Mouse (Mus musculus): Measurements from ENCODE around the gene Mdh1. TPM values are rescaled to one million over a fixed set of nuclear protein-coding genes. Genes with fewer than 3 reads are reported as not detected.
"Not testable (repeated sequence)": the region's sequence is repeated elsewhere in the genome, so short reads cannot be mapped to it uniquely, and the experiment has no call there.

Gene Mdh1
- polyA plus RNA-seq, 1 experiment from 2014 or later: 170 TPM

DNA sequence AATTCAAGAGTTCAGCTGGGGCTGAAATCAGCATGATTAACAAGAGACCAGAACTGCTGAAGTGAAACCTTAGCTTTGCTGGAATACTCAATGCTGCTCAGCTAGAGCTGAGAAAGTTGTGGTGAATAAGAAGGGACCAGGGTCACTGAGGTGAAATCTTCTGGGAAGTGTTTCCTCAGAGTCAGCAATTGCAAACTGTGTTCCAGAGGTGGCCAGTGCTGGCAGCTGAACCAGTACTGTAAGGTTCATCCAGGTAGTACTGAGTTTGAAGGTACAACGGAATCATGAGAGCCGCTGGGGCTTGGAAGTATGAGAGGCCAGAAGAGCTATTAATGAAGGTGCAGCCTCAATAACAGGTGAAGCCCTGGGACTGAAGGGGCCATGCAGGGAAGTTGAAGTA lies 31.5 kb downstream of the Mdh1 start:
- Histone ChIP-seq H3K9ac (no peak overlapping the region), H3K9me3 (replicated peaks) (no peaks in the 10 kb centered on the region), H3K27me3 (replicated peaks) (no peaks in the 10 kb centered on the region), H3K36me3 (no peaks in the 10 kb centered on the region), H3K4me1 (no peaks in the 10 kb centered on the region), H3K27ac (no peak overlapping the region), H3K4me3 (no peak overlapping the region), H3K4me2 (no peak overlapping the region)
- WGBS (ENCODE audit: insufficient replicate concordance): 87% methylated on average over 2 of the region's 2 CpGs
- ATAC-seq: no peak

DNA sequence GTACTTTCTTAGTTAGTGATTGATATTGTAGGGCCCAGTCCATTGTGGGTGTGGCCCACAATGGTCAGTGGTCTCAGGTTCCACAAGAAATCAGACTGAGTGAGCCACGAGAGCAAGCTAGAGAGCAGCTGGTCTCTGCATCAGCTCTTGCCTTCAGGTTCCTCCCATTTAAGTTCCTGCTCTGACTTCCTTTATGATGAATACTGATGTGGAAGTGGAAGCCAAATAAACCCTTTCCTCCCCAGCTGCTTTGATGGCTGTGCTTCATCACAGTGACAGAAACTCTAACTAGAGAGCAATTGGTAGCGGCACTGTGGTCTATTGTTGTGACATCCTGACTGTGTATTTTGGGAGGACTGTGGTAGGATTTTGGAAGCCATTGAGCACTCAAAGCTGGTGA lies 32.1 kb downstream of the Mdh1 start:
- ATAC-seq: no peak
- Histone ChIP-seq H3K4me1 (no peaks in the 10 kb centered on the region), H3K27ac (no peak overlapping the region), H3K4me3 (no peak overlapping the region), H3K27me3 (replicated peaks) (no peaks in the 10 kb centered on the region), H3K36me3 (no peaks in the 10 kb centered on the region), H3K9ac (no peak overlapping the region), H3K9me3 (replicated peaks) (no peaks in the 10 kb centered on the region), H3K4me2 (no peak overlapping the region)
- 42% methylated on average over 2 of the region's 2 CpGs for WGBS (ENCODE audit: insufficient replicate concordance)

DNA sequence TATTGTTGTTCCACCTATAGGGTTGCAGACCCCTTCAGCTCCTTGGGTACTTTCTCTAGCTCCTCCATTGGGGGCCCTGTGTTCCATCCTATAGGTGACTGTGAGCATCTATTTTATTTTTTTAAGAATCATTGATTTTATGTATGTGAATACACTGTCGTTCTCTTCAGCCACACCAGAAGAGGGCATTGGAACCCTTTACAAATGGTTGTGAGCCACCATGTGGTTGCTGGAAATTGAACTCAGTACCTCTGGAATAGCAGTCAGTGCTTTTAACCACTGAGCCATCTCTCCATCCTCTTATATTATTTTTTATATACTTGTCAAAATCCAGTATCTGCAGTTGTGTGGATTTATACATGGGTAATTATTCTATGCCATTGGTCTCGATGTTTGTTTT lies 41.3 kb downstream of the Mdh1 start:
- not testable (repeated sequence) for ATAC-seq; H3K36me3 ChIP-seq; H3K9me3 ChIP-seq (replicated peaks); H3K4me3 ChIP-seq; H3K27ac ChIP-seq; H3K27me3 ChIP-seq (replicated peaks); H3K9ac ChIP-seq; H3K4me1 ChIP-seq; H3K4me2 ChIP-seq
- 60% methylated on average over 2 of the region's 2 CpGs for WGBS (ENCODE audit: insufficient replicate concordance)

DNA sequence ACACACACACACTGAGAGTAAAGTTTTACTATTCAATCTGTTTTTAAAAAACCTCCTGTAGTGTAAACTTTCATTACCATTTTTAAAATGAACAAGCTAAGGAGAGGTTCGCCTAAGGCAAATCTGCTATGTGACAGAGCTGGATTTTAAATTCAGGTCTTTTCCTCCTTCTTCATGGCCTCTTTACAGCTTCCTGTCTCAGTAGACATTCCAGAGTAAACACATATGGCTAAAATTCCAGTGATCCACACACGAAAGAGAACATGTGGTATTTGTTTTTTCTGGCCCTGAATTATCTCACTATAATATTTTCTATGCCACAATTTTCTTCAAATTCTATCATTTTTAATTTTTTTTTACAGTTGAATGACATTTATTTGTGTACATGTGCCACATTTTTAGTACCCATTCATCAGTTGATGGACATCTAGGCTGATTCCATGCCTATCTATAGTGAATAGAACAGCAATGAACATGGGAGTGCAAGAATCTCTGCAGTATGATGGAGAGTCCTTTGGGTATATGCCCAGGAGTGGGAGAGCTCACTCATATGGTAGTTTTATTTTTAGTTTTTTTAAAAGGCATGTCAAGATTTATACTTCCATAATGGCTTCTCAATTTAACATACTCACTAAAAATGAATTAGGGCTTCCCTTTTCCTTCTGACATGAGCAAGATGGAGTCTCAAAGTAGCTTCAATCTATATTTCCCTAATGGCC lies 43.3 kb downstream of the Mdh1 start:
- H3K4me2 ChIP-seq: no peak overlapping the region
- no peaks in the 10 kb centered on the region for H3K9me3 ChIP-seq (replicated peaks)
- H3K9ac ChIP-seq: no peak overlapping the region
- no peak overlapping the region for H3K27ac ChIP-seq
- ATAC-seq: no peak
- H3K4me1 ChIP-seq: no peaks in the 10 kb centered on the region
- no peaks in the 10 kb centered on the region for H3K27me3 ChIP-seq (replicated peaks)
- no peaks in the 10 kb centered on the region for H3K36me3 ChIP-seq
- 43% methylated on average over 2 of the region's 2 CpGs for WGBS (ENCODE audit: insufficient replicate concordance)
- no peak overlapping the region for H3K4me3 ChIP-seq

DNA sequence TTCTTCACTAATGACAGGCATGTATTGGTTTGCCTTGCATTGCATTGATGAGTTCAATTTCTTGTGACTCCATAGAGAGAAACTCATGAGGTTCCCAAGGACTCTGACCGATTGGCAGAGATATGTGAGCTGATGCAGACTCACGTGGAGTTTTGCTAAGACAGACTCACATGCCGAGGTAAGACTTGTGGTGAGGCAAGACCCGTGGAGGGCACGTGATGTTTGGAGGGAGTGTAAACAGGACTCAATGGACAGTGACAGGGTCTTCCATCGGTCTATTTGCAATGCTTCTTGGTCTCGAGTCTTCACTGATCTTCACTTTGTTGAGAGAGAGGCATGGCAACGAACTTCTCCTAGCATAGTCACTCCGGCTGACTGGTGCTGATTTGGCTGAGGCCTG lies 54.4 kb downstream of the Mdh1 start:
- no peaks in the 10 kb centered on the region for H3K4me1 ChIP-seq
- no peak for ATAC-seq
- 64% methylated on average over 9 of the region's 9 CpGs for WGBS (ENCODE audit: insufficient replicate concordance)
- no peak overlapping the region for H3K4me3 ChIP-seq
- no peaks in the 10 kb centered on the region for H3K9me3 ChIP-seq (replicated peaks)
- H3K27ac ChIP-seq: no peak overlapping the region
- no peak overlapping the region for H3K4me2 ChIP-seq
- no peak overlapping the region for H3K9ac ChIP-seq
- H3K27me3 ChIP-seq (replicated peaks): no peaks in the 10 kb centered on the region
- H3K36me3 ChIP-seq: no peaks in the 10 kb centered on the region

DNA sequence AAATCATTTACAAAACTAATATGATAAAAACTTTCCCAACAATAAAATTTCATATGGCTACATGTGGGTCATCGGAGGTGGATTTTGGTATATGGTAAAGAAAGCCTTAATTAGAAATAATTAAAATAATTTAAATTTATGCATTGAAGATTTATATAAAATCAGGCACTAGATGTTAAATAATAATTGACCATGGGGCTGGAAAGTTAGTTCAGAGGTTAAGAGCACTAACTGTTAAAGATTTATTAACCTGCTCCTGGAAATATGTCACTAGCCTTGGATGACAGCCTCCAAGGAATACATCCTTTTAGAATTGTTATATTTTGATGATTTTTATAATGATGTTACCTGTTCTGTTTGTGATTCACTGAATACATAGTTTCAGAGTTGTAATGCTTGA lies 55.8 kb downstream of the Mdh1 start:
- not testable (repeated sequence) for H3K4me1 ChIP-seq; H3K4me3 ChIP-seq; H3K27me3 ChIP-seq (replicated peaks); H3K36me3 ChIP-seq; ATAC-seq; H3K27ac ChIP-seq; H3K9me3 ChIP-seq (replicated peaks); H3K9ac ChIP-seq; H3K4me2 ChIP-seq
- 67% methylated on average over 1 of the region's 1 CpGs for WGBS (ENCODE audit: insufficient replicate concordance)

DNA sequence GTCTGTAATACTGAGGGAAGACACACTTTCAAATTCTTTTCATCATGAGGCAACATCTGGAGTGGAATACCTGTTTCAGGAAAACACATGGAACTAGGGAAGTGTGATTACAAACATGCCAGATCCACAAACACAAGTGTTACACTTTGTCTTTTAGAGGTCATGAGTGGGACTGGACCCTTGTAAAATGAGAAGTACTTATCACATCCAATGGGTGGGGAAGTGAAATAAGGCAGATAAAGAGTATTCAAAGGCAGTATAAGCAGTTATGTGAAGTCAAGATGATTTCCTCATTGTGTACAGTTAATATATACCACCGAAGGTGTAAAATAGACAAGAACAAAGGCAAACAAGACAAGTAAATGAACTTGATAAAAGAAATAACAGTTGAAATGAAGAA lies 61.6 kb downstream of the Mdh1 start:
- H3K36me3 ChIP-seq; H3K27me3 ChIP-seq (replicated peaks); H3K9me3 ChIP-seq (replicated peaks); H3K27ac ChIP-seq; ATAC-seq; H3K4me1 ChIP-seq; H3K4me3 ChIP-seq; H3K4me2 ChIP-seq; H3K9ac ChIP-seq: not testable (repeated sequence)
- 56% methylated on average over 1 of the region's 1 CpGs for WGBS (ENCODE audit: insufficient replicate concordance)

DNA sequence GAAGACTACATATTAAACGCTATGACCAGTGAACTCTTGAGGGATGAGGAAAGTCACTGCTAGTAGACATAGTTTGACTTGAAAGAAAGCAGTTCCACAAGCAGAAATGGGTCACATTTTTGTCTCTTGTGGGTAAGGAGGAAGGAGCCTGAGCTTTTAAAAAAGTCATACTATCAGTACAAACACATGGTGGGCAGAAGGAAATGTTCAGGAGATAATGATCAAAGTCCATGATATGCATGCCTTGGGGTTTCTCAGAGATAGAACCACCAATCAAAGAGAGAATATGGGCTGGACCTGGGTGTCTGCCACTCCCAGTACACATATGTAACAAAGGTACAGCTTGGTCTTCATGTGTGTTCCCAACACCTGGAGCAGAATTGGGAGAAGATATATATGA lies 63.5 kb downstream of the Mdh1 start:
- WGBS (ENCODE audit: insufficient replicate concordance): 45% methylated on average over 1 of the region's 1 CpGs
- not testable (repeated sequence) for ATAC-seq, H3K4me2 ChIP-seq

DNA sequence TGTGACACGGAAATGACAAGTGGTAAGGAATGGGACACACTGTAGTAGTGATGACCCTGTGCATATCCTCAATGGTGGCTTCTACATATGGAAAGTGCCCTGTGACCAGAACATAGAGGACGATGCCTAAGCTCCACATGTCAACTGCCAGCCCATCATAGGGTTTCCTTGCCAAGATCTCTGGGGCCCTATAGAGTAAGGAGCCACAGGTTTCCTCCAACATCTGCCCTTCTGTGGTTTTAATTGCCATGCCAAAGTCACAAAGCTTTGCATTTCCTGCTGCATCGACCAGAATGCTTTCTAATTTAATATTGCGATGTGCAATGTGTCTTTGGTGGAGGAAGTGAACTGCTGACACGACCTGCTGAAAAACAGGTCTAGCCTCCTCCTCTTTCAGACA lies 65.1 kb downstream of the Mdh1 start:
- H3K4me2 ChIP-seq; H3K4me1 ChIP-seq; H3K27me3 ChIP-seq (replicated peaks); H3K36me3 ChIP-seq; H3K9me3 ChIP-seq (replicated peaks); H3K27ac ChIP-seq; H3K4me3 ChIP-seq; ATAC-seq; H3K9ac ChIP-seq: not testable (repeated sequence)
- 68% methylated on average over 5 of the region's 5 CpGs for WGBS (ENCODE audit: insufficient replicate concordance)

More for the DNA sequence above, 63.5 kb downstream of the Mdh1 start:
- not testable (repeated sequence) for H3K36me3 ChIP-seq; H3K9me3 ChIP-seq (replicated peaks); H3K27me3 ChIP-seq (replicated peaks); H3K4me3 ChIP-seq; H3K9ac ChIP-seq; H3K4me1 ChIP-seq; H3K27ac ChIP-seq

Small RNA genes lying within 50 kb of the gene (microRNA-seq; reads per million reads assigned to microRNA genes)
- not detected for gene Gm22990

Other genes with a start within 250 kb of the Mdh1 start
- 31.8 and 37.9 TPM in 2 replicates for gene Ugp2, start 201.2 kb downstream of the Mdh1 start, polyA plus RNA-seq (2016; fragmentation: Nextera tagmentation; extraction: Ambion mirVana)
- 2.4 and 2.8 TPM in 2 replicates for gene Wdpcp, start 132 bp downstream of the Mdh1 start, polyA plus RNA-seq (2016; fragmentation: Nextera tagmentation; extraction: Ambion mirVana)

Data from liver, embryonic 12.5 days (tissue).